Mouse (Mus musculus): ENCODE measurements around the gene Pmvk. TPM values are rescaled to one million over a fixed set of nuclear protein-coding genes. Genes with fewer than 3 reads are reported as not detected.

Pmvk gene
- polyA plus RNA-seq, 1 experiment from 2014 or later = 48.0 TPM

DNA sequence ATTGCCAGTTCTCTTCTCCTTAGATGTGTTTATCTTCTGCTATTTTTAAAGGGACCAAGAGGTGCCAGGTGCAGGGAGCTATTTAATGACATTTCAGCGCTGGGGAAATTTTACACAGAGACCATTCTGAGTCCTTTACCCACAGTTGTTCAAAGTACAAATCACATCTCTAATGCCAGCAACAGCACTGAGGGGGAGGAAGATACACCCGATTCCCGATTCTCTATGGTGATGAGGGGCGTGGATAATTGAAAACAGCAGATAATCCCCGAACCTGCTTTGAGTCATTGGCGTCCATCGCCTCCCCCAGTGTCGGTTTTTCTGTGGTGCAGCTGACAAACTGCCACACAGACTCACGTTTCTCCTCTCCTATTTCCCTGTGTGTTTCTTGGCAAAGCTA lies 53.7 kb downstream of the Pmvk start:
- no peak overlapping the region for H3K27ac ChIP-seq (ENCODE audit: low read depth)
- no peak for DNase-seq
- ATAC-seq (ENCODE audit: insufficient read depth) = no peak
- no peak overlapping the region for H3K9ac ChIP-seq
- no peak for TF ChIP-seq CTCF (IDR thresholded peaks at IDR 0.05; ENCODE audit: low read depth)
- H3K4me3 ChIP-seq (ENCODE audit: low read depth, low read length) = no peak overlapping the region
- peaks cover 13% of the 10 kb centered on the region; the same call in 1 of the 2 replicates for H3K27me3 ChIP-seq (ENCODE audit: insufficient read depth, low read length)
- no peaks in the 10 kb centered on the region for H3K36me3 ChIP-seq (ENCODE audit: insufficient read depth)
- WGBS = 32% methylated on average over 9 of the region's 9 CpGs
- H3K9me3 ChIP-seq (ENCODE audit: low read depth, low read length) = no peaks in the 10 kb centered on the region
- no peak overlapping the region for H3K4me2 ChIP-seq
- no peaks in the 10 kb centered on the region for H3K4me1 ChIP-seq (ENCODE audit: insufficient read depth)

DNA sequence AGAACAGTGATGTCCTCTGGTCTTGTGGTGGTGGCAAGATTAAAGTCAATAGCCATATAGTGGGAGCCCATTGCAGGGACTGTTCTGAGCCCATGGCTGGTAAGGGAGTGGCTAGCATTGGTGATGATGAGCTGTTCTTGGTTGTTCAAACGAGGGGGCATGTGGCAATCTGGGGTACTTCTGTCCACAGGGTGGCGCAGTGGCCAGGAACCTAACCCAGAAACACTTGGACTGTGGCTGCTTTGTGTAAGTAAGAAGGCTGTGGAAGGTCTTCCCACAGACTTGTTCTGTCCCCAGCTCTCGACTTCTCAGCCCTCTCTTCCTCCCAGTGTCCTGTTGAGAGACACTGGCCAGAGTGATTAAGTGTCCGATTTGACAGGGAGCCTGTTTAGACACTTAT lies 56.6 kb downstream of the Pmvk start:
- DNase-seq = peak; percentile 67
- no peaks in the 10 kb centered on the region for H3K4me1 ChIP-seq (ENCODE audit: insufficient read depth)
- H3K36me3 ChIP-seq (ENCODE audit: insufficient read depth) = no peaks in the 10 kb centered on the region
- no peak overlapping the region for H3K4me3 ChIP-seq (ENCODE audit: low read depth, low read length)
- peak overlapping the region; percentile 11; the same call in 1 of the 2 replicates for H3K4me2 ChIP-seq
- no peak overlapping the region for H3K27ac ChIP-seq (ENCODE audit: low read depth)
- 18% methylated on average over 4 of the region's 4 CpGs for WGBS
- no peaks in the 10 kb centered on the region for H3K9me3 ChIP-seq (ENCODE audit: low read depth, low read length)
- no peak overlapping the region for H3K9ac ChIP-seq
- TF ChIP-seq CTCF (IDR thresholded peaks at IDR 0.05; ENCODE audit: low read depth) = peak; percentile 71
- peaks cover 13% of the 10 kb centered on the region; the same call in 1 of the 2 replicates for H3K27me3 ChIP-seq (ENCODE audit: insufficient read depth, low read length)
- peak; percentile 33; the same call in 1 of the 2 replicates for ATAC-seq (ENCODE audit: insufficient read depth)

DNA sequence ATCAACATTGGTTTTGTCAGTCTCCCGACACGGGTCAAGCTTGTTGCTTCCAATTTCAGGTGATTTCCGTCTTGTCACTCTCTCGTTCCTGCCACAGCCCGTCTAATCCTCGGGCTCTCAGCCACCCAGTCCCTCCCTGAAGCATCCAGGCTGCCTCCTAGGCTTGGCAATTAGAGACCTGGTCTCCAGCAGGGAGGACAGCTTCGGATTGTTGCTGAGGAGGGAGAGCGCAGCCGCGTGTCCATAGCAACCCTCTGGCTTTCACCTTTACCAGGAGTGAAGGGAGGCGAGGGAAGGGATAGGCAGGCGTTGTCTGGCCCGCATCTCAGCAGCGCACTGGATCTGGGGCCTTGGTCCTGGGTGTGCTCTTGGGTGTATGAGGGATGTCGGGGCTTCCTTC lies 57.1 kb downstream of the Pmvk start:
- DNase-seq = no peak
- WGBS = 25% methylated on average over 15 of the region's 15 CpGs
- H3K9me3 ChIP-seq (ENCODE audit: low read depth, low read length) = peaks cover 2% of the 10 kb centered on the region; the same call in 1 of the 2 replicates

DNA sequence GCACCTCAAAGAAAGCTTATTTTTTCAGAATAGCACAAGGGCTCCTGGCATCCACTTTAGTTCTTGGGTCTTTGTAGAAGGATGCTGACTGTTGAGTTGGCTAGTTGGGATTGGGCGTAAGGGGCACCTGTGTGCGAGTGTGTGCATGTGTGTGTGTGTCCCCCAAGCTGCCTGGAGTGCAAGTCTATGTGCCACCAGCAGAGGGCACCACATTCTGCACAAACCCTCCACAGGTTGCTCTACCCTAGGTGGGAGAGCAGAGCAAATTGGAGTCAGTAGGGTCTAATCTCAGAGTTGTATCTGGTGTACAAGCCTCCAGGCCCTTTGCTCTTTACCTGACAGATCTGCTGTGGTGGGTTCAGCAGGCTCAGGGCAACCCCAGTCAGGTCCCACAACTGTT lies 57.9 kb downstream of the Pmvk start:
- Histone ChIP-seq H3K9me3 (ENCODE audit: low read depth, low read length) (peaks cover 7% of the 10 kb centered on the region; the same call in 1 of the 2 replicates), H3K4me3 (ENCODE audit: low read depth, low read length) (no peak overlapping the region), H3K4me2 (no peak overlapping the region), H3K36me3 (ENCODE audit: insufficient read depth) (no peaks in the 10 kb centered on the region), H3K4me1 (ENCODE audit: insufficient read depth) (no peaks in the 10 kb centered on the region), H3K27ac (ENCODE audit: low read depth) (no peak overlapping the region), H3K9ac (no peak overlapping the region), H3K27me3 (ENCODE audit: insufficient read depth, low read length) (peaks cover 13% of the 10 kb centered on the region; the same call in 1 of the 2 replicates)
- TF ChIP-seq CTCF (IDR thresholded peaks at IDR 0.05; ENCODE audit: low read depth) = peak; percentile 80
- WGBS = 88% methylated on average over 2 of the region's 2 CpGs
- peak; percentile 39 for DNase-seq
- no peak for ATAC-seq (ENCODE audit: insufficient read depth)

More for the DNA sequence above, 57.1 kb downstream of the Pmvk start:
- H3K9ac ChIP-seq = no peak overlapping the region
- no peak overlapping the region for H3K4me3 ChIP-seq (ENCODE audit: low read depth, low read length)
- H3K4me1 ChIP-seq (ENCODE audit: insufficient read depth) = no peaks in the 10 kb centered on the region
- H3K4me2 ChIP-seq = peak overlapping the region; percentile 11; the same call in 1 of the 2 replicates
- no peaks in the 10 kb centered on the region for H3K36me3 ChIP-seq (ENCODE audit: insufficient read depth)
- no peak for TF ChIP-seq CTCF (IDR thresholded peaks at IDR 0.05; ENCODE audit: low read depth)
- no peak overlapping the region for H3K27ac ChIP-seq (ENCODE audit: low read depth)
- peaks cover 13% of the 10 kb centered on the region; the same call in 1 of the 2 replicates for H3K27me3 ChIP-seq (ENCODE audit: insufficient read depth, low read length)
- no peak for ATAC-seq (ENCODE audit: insufficient read depth)

DNA sequence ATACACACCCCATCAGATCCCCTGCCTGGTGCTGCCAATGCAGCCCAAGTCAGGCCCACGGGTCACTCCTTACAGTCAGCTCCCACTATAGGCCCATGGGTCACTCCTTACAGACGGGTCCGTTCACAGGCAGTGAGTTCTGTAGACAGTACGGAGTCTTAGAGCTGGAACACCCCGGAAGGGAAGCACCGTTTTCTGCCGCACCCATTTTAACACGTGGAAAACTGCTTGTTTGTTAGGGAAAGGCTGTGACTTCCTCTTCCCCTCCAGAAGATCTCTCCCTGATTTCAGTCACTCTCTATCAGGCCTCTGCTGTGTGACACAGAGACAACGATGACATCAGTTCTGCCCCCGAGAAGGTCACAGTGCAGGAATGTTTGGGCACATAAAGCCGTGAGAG lies 61.1 kb downstream of the Pmvk start:
- H3K27me3 ChIP-seq (ENCODE audit: insufficient read depth, low read length) = peaks cover 9% of the 10 kb centered on the region; the same call in 1 of the 2 replicates
- peaks cover 7% of the 10 kb centered on the region; the same call in 1 of the 2 replicates for H3K9me3 ChIP-seq (ENCODE audit: low read depth, low read length)
- no peak overlapping the region for H3K4me2 ChIP-seq
- ATAC-seq (ENCODE audit: insufficient read depth) (no peak), DNase-seq (no peak)
- H3K9ac ChIP-seq = no peak overlapping the region
- H3K36me3 ChIP-seq (ENCODE audit: insufficient read depth) = no peaks in the 10 kb centered on the region
- H3K4me3 ChIP-seq (ENCODE audit: low read depth, low read length) = no peak overlapping the region
- 40% methylated on average over 11 of the region's 11 CpGs for WGBS
- TF ChIP-seq CTCF (IDR thresholded peaks at IDR 0.05; ENCODE audit: low read depth) = no peak
- no peak overlapping the region for H3K27ac ChIP-seq (ENCODE audit: low read depth)
- peaks cover 4% of the 10 kb centered on the region for H3K4me1 ChIP-seq (ENCODE audit: insufficient read depth)

DNA sequence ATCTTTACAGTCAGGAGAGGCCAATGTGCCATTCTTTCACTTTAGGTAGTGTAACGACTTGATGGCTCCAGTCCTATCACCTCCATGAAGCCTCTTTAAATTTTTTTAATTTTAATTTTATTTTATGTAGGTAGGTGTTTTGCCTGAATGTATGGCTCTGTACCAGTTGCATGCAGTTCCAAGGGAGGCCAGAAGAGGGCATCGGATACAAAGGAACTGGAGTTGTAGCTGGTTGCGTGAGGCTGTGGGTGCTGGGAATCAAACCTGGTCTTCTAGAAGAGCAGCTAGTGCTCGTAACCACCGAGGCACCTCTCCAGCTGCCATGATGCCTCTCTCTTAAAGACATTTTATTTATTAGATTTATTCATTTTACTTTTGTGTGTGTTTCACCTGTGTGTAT lies 62.0 kb downstream of the Pmvk start:
- Histone ChIP-seq H3K9ac (no peak overlapping the region), H3K9me3 (ENCODE audit: low read depth, low read length) (peaks cover 7% of the 10 kb centered on the region; the same call in 1 of the 2 replicates), H3K27me3 (ENCODE audit: insufficient read depth, low read length) (peaks cover 15% of the 10 kb centered on the region; the same call in 1 of the 2 replicates), H3K27ac (ENCODE audit: low read depth) (no peak overlapping the region), H3K4me1 (ENCODE audit: insufficient read depth) (peaks cover 12% of the 10 kb centered on the region), H3K36me3 (ENCODE audit: insufficient read depth) (no peaks in the 10 kb centered on the region), H3K4me2 (no peak overlapping the region), H3K4me3 (ENCODE audit: low read depth, low read length) (no peak overlapping the region)
- TF ChIP-seq CTCF (IDR thresholded peaks at IDR 0.05; ENCODE audit: low read depth) = peak; percentile 49
- ATAC-seq (ENCODE audit: insufficient read depth) (no peak), DNase-seq (no peak)
- 87% methylated on average over 5 of the region's 5 CpGs for WGBS

Other genes with a start within 250 kb of the Pmvk start
- 33.6 and 39.9 TPM in 2 replicates for gene Thbs3, start 239.4 kb upstream of the Pmvk start, polyA plus RNA-seq (2014; fragmentation: Nextera tagmentation; extraction: Ambion mirVana)
- 193 and 212 TPM in 2 replicates for gene Mtx1, start 227.5 kb upstream of the Pmvk start, polyA plus RNA-seq (2014; fragmentation: Nextera tagmentation; extraction: Ambion mirVana)
- 43.0 and 50.4 TPM in 2 replicates for gene Muc1, start 225.5 kb upstream of the Pmvk start, polyA plus RNA-seq (2014; fragmentation: Nextera tagmentation; extraction: Ambion mirVana)
- gene Krtcap2, start 208.6 kb upstream of the Pmvk start, polyA plus RNA-seq (2014; fragmentation: Nextera tagmentation; extraction: Ambion mirVana) = 293 and 312 TPM in 2 replicates
- 5.7 and 6.3 TPM in 2 replicates for gene Trim46, start 208.2 kb upstream of the Pmvk start, polyA plus RNA-seq (2014; fragmentation: Nextera tagmentation; extraction: Ambion mirVana)
- 118 and 119 TPM in 2 replicates for gene Dpm3, start 195.2 kb upstream of the Pmvk start, polyA plus RNA-seq (2014; fragmentation: Nextera tagmentation; extraction: Ambion mirVana)
- 58.5 and 60.2 TPM in 2 replicates for gene Slc50a1, start 184.0 kb upstream of the Pmvk start, polyA plus RNA-seq (2014; fragmentation: Nextera tagmentation; extraction: Ambion mirVana)
- gene Efna1, start 173.4 kb upstream of the Pmvk start, polyA plus RNA-seq (2014; fragmentation: Nextera tagmentation; extraction: Ambion mirVana) = 68.3 and 70.4 TPM in 2 replicates
- 4.7 and 5.8 TPM in 2 replicates for gene Efna3, start 131.6 kb upstream of the Pmvk start, polyA plus RNA-seq (2014; fragmentation: Nextera tagmentation; extraction: Ambion mirVana)
- gene Efna4, start 116.5 kb upstream of the Pmvk start, polyA plus RNA-seq (2014; fragmentation: Nextera tagmentation; extraction: Ambion mirVana) = 24.6 and 27.0 TPM in 2 replicates
- 32.7 and 36.7 TPM in 2 replicates for gene Adam15, start 104.5 kb upstream of the Pmvk start, polyA plus RNA-seq (2014; fragmentation: Nextera tagmentation; extraction: Ambion mirVana)
- gene Dcst2, start 92.6 kb upstream of the Pmvk start, polyA plus RNA-seq (2014; fragmentation: Nextera tagmentation; extraction: Ambion mirVana) = 0.17 TPM in 1 of 2 replicates, not detected in the other
- 0.11 TPM in 1 of 2 replicates, not detected in the other for gene Dcst1, start 89.3 kb upstream of the Pmvk start, polyA plus RNA-seq (2014; fragmentation: Nextera tagmentation; extraction: Ambion mirVana)
- gene Zbtb7b, start 59.8 kb upstream of the Pmvk start, polyA plus RNA-seq (2014; fragmentation: Nextera tagmentation; extraction: Ambion mirVana) = 1.6 and 1.7 TPM in 2 replicates
- 0.19 and 0.33 TPM in 2 replicates for gene Lenep, start 51.7 kb upstream of the Pmvk start, polyA plus RNA-seq (2014; fragmentation: Nextera tagmentation; extraction: Ambion mirVana)
- gene Flad1, start 42.7 kb upstream of the Pmvk start, polyA plus RNA-seq (2014; fragmentation: Nextera tagmentation; extraction: Ambion mirVana) = 18.1 and 18.2 TPM in 2 replicates
- gene Cks1b, start 36.2 kb upstream of the Pmvk start, polyA plus RNA-seq (2014; fragmentation: Nextera tagmentation; extraction: Ambion mirVana) = 655 and 692 TPM in 2 replicates
- gene Shc1, start 36.1 kb upstream of the Pmvk start, polyA plus RNA-seq (2014; fragmentation: Nextera tagmentation; extraction: Ambion mirVana) = 69.5 and 75.2 TPM in 2 replicates
- gene Pygo2, start 24.3 kb upstream of the Pmvk start, polyA plus RNA-seq (2014; fragmentation: Nextera tagmentation; extraction: Ambion mirVana) = 54.0 and 56.8 TPM in 2 replicates
- gene Pbxip1, start 17.8 kb upstream of the Pmvk start, polyA plus RNA-seq (2014; fragmentation: Nextera tagmentation; extraction: Ambion mirVana) = 13.6 and 14.7 TPM in 2 replicates
- 1.0 TPM in 2 replicates for gene Kcnn3, start 65.6 kb downstream of the Pmvk start, polyA plus RNA-seq (2014; fragmentation: Nextera tagmentation; extraction: Ambion mirVana)